Mouse (Mus musculus) limb, embryonic 12.5 days (tissue): ENCODE measurements around the gene Minos1. TPM values are rescaled to one million over a fixed set of nuclear protein-coding genes. Genes with fewer than 3 reads are reported as not detected.

ENCODE experiments used
- ATAC-seq: fragments of 200-750 bp; cut with Nextera tagmentation; 2 replicates; pipeline ENCODE4 v1.8.0; 2017; ENCODE audit warnings: low read depth, moderate TSS enrichment; ENCODE audit not compliant: insufficient number of reproducible peaks, insufficient read depth, low FRiP score, low TSS enrichment
- H3K27ac ChIP-seq: fragments of 300-500 bp; sonication (generic); 2 replicates; pipeline ENCODE4 v1.5.1; 2016; ENCODE audit warnings: mild to moderate bottlenecking, moderate library complexity
- H3K27me3 ChIP-seq: fragments of 300-500 bp; sonication (generic); 2 replicates; pipeline ENCODE4 v1.6.1; 2016; ENCODE audit warnings: mild to moderate bottlenecking, moderate library complexity
- H3K36me3 ChIP-seq: fragments of 300-500 bp; sonication (generic); 2 replicates; pipeline ENCODE4 v1.6.1; 2016; ENCODE audit warnings: mild to moderate bottlenecking, moderate library complexity
- H3K4me1 ChIP-seq: fragments of 300-500 bp; sonication (generic); replicated peaks from 2 replicates; pipeline ENCODE4 v1.6.1; 2016
- H3K4me2 ChIP-seq: fragments of 300-500 bp; sonication (generic); 2 replicates; pipeline ENCODE4 v1.6.1; 2016; ENCODE audit warnings: mild to moderate bottlenecking, moderate library complexity
- H3K4me3 ChIP-seq: fragments of 300-500 bp; sonication (generic); replicated peaks from 2 replicates; pipeline ENCODE4 v1.5.1; 2016; ENCODE audit warnings: mild to moderate bottlenecking
- H3K9ac ChIP-seq: fragments of 300-500 bp; sonication (generic); replicated peaks from 2 replicates; pipeline ENCODE4 v1.6.1; 2016; ENCODE audit warnings: mild to moderate bottlenecking, moderate library complexity
- H3K9me3 ChIP-seq: fragments of 300-500 bp; sonication (generic); 2 replicates; pipeline ENCODE4 v1.6.1; 2016; ENCODE audit warnings: mild to moderate bottlenecking, moderate library complexity
- WGBS: fragments of 180-500 bp; shearing (Covaris S2); methylation state at CpG from one replicate; pipeline ENCODE4 v1.1.7; 2016; 5-methylcytosine and 5-hydroxymethylcytosine counted together
- polyA plus RNA-seq: library from polyadenylated mRNA; unstranded; fragments of >200 nt; fragmentation: Nextera tagmentation; extraction: Ambion mirVana; gene quantifications from 2 replicates; pipeline ENCODE4 v1.2.1, GENCODE M21; 2016

Gene Minos1
- polyA plus RNA-seq, 1 experiment from 2014 or later = 492 TPM

GRCm38 (mm10) chr4:139120281-139120814 is 10.6 kb downstream of the Minos1 start:
- ATAC-seq = no peak
- H3K4me3 ChIP-seq = no peak overlapping the region
- no peaks in the 10 kb centered on the region for H3K27me3 ChIP-seq
- H3K4me2 ChIP-seq = no peak overlapping the region
- H3K9me3 ChIP-seq = no peaks in the 10 kb centered on the region
- H3K4me1 ChIP-seq = peaks cover 20% of the 10 kb centered on the region
- H3K36me3 ChIP-seq = no peaks in the 10 kb centered on the region
- H3K27ac ChIP-seq = no peak overlapping the region
- 75% methylated on average over 4 of the region's 4 CpGs for WGBS
- no peak overlapping the region for H3K9ac ChIP-seq

- Histone ChIP-seq H3K9ac (no peak overlapping the region), H3K4me3 (no peak overlapping the region), H3K27ac (no peak overlapping the region), H3K4me2 (no peak overlapping the region), H3K27me3 (no peaks in the 10 kb centered on the region), H3K4me1 (peaks cover 23% of the 10 kb centered on the region), H3K9me3 (no peaks in the 10 kb centered on the region), H3K36me3 (no peaks in the 10 kb centered on the region)
- 91% methylated on average over 3 of the region's 3 CpGs for WGBS
- ATAC-seq = no peak
Observed at GRCm38 (mm10) chr4:139116356-139117063, 14.4 kb downstream of the Minos1 start.

- no peak overlapping the region for H3K9ac ChIP-seq
- peaks cover 26% of the 10 kb centered on the region for H3K4me1 ChIP-seq
Observed at GRCm38 (mm10) chr4:139115721-139116120, 15.2 kb downstream of the Minos1 start.

GRCm38 (mm10) chr4:139112482-139112881 is 18.4 kb downstream of the Minos1 start:
- H3K36me3 ChIP-seq = no peaks in the 10 kb centered on the region
- H3K4me2 ChIP-seq = no peak overlapping the region
- H3K27me3 ChIP-seq = no peaks in the 10 kb centered on the region
- peaks cover 18% of the 10 kb centered on the region for H3K4me1 ChIP-seq
- no peak for ATAC-seq
- WGBS = 67% methylated on average over 3 of the region's 3 CpGs
- no peak overlapping the region for H3K4me3 ChIP-seq
- H3K27ac ChIP-seq = peak overlapping the region; percentile 31; the same call in 1 of the 2 replicates
- H3K9me3 ChIP-seq = no peaks in the 10 kb centered on the region
- no peak overlapping the region for H3K9ac ChIP-seq

More at GRCm38 (mm10) chr4:139115721-139116120, 15.2 kb downstream of the Minos1 start:
- no peaks in the 10 kb centered on the region for H3K27me3 ChIP-seq
- WGBS = 90% methylated on average over 5 of the region's 5 CpGs
- no peak overlapping the region for H3K4me2 ChIP-seq
- no peak overlapping the region for H3K27ac ChIP-seq
- no peak overlapping the region for H3K4me3 ChIP-seq
- no peaks in the 10 kb centered on the region for H3K9me3 ChIP-seq
- no peak for ATAC-seq
- H3K36me3 ChIP-seq = no peaks in the 10 kb centered on the region

GRCm38 (mm10) chr4:139111421-139111820 is 19.5 kb downstream of the Minos1 start:
- WGBS = 61% methylated on average over 3 of the region's 3 CpGs
- Histone ChIP-seq H3K27ac (peak overlapping the region; percentile 64; the same call in 1 of the 2 replicates), H3K4me2 (no peak overlapping the region), H3K27me3 (no peaks in the 10 kb centered on the region), H3K9me3 (no peaks in the 10 kb centered on the region), H3K9ac (no peak overlapping the region), H3K4me3 (no peak overlapping the region), H3K4me1 (peaks cover 18% of the 10 kb centered on the region), H3K36me3 (no peaks in the 10 kb centered on the region)
- no peak for ATAC-seq

- H3K9ac ChIP-seq = no peak overlapping the region
- 71% methylated on average over 3 of the region's 3 CpGs for WGBS
- no peak overlapping the region for H3K4me3 ChIP-seq
- H3K36me3 ChIP-seq = no peaks in the 10 kb centered on the region
- H3K4me2 ChIP-seq = no peak overlapping the region
- peaks cover 23% of the 10 kb centered on the region for H3K4me1 ChIP-seq
- no peaks in the 10 kb centered on the region for H3K27me3 ChIP-seq
- no peak for ATAC-seq
- H3K9me3 ChIP-seq = no peaks in the 10 kb centered on the region
- H3K27ac ChIP-seq = peak overlapping the region; percentile 64; the same call in 1 of the 2 replicates
Observed at GRCm38 (mm10) chr4:139110858-139111257, 20.1 kb downstream of the Minos1 start.

- WGBS = 94% methylated on average over 1 of the region's 1 CpGs
- ATAC-seq = no peak
- no peak overlapping the region for H3K9ac ChIP-seq
- no peak overlapping the region for H3K4me2 ChIP-seq
- peak overlapping the region; percentile 56; the same call in 1 of the 2 replicates for H3K27ac ChIP-seq
- peaks cover 35% of the 10 kb centered on the region for H3K4me1 ChIP-seq
- no peaks in the 10 kb centered on the region for H3K27me3 ChIP-seq
- no peak overlapping the region for H3K4me3 ChIP-seq
- no peaks in the 10 kb centered on the region for H3K9me3 ChIP-seq
- H3K36me3 ChIP-seq = peaks cover 34% of the 10 kb centered on the region
Observed at GRCm38 (mm10) chr4:139105453-139105852, 25.5 kb downstream of the Minos1 start.

- H3K9me3 ChIP-seq = no peaks in the 10 kb centered on the region
- H3K36me3 ChIP-seq = peaks cover 34% of the 10 kb centered on the region
- WGBS = 73% methylated on average over 6 of the region's 6 CpGs
- H3K4me1 ChIP-seq = peaks cover 29% of the 10 kb centered on the region
- H3K27me3 ChIP-seq = no peaks in the 10 kb centered on the region
- ATAC-seq = no peak
- H3K4me2 ChIP-seq = no peak overlapping the region
- H3K4me3 ChIP-seq = no peak overlapping the region
- H3K9ac ChIP-seq = no peak overlapping the region
- no peak overlapping the region for H3K27ac ChIP-seq
Observed at GRCm38 (mm10) chr4:139101546-139101945, 29.4 kb downstream of the Minos1 start.

GRCm38 (mm10) chr4:139100326-139100725 is 30.6 kb downstream of the Minos1 start:
- Histone ChIP-seq H3K9me3 (no peaks in the 10 kb centered on the region), H3K27me3 (no peaks in the 10 kb centered on the region; the same call in 1 of the 2 replicates), H3K4me2 (no peak overlapping the region), H3K9ac (no peak overlapping the region), H3K36me3 (peaks cover 34% of the 10 kb centered on the region), H3K27ac (no peak overlapping the region), H3K4me3 (no peak overlapping the region), H3K4me1 (peaks cover 23% of the 10 kb centered on the region)
- ATAC-seq = no peak
- WGBS = 94% methylated on average over 8 of the region's 8 CpGs

GRCm38 (mm10) chr4:139096201-139096600 is 34.7 kb downstream of the Minos1 start:
- Histone ChIP-seq H3K27me3 (peaks cover 33% of the 10 kb centered on the region), H3K4me1 (peaks cover 18% of the 10 kb centered on the region), H3K27ac (no peak overlapping the region), H3K9me3 (peaks cover 7% of the 10 kb centered on the region; the same call in 1 of the 2 replicates), H3K36me3 (peaks cover 5% of the 10 kb centered on the region; the same call in 1 of the 2 replicates), H3K4me2 (no peak overlapping the region), H3K9ac (no peak overlapping the region), H3K4me3 (no peak overlapping the region)
- no peak for ATAC-seq
- WGBS = 61% methylated on average over 5 of the region's 5 CpGs

- no peak overlapping the region for H3K9ac ChIP-seq
- H3K27me3 ChIP-seq = peaks cover 41% of the 10 kb centered on the region
- H3K9me3 ChIP-seq = peaks cover 7% of the 10 kb centered on the region; the same call in 1 of the 2 replicates
- H3K27ac ChIP-seq = no peak overlapping the region
- H3K4me1 ChIP-seq = peaks cover 26% of the 10 kb centered on the region
- no peak overlapping the region for H3K4me3 ChIP-seq
- ATAC-seq = no peak
- WGBS = 0% methylated on average over 1 of the region's 1 CpGs
- H3K4me2 ChIP-seq = no peak overlapping the region
- peaks cover 3% of the 10 kb centered on the region; the same call in 1 of the 2 replicates for H3K36me3 ChIP-seq
Observed at GRCm38 (mm10) chr4:139095406-139095805, 35.5 kb downstream of the Minos1 start.
